18 mouse cellular contexts compared by ENCODE assay signal in genomic region chr9:22047329-22047728, GRCm38 (mm10). TPM values are rescaled to one million over a fixed set of nuclear protein-coding genes. Genes with fewer than 3 reads are reported as not detected.
A peak's percentile ranks its signal among the peaks of the same experiment; 100 is the strongest.
DNase-seq lines count a peak whose midpoint lies in the region; ATAC-seq and TF ChIP-seq lines count a peak whose summit lies in the region.
"Had no signal": no experiment of that assay in that cellular context is flagged by ENCODE, and none has a peak within 500 bp of the region (broad histone marks: within the 10 kb centered on the region; RNA-seq: fewer than 3 reads in every experiment).

No protein-coding gene starts in this region.

- H3K4me2 ChIP-seq in forebrain, embryonic 14.5 days (ENCODE audit: low read length): peak overlapping the region; percentile 21
- H3K4me2 ChIP-seq in hindbrain, postnatal 0 days (ENCODE audit: low read depth, low read length): peak overlapping the region; percentile 72
- H3K4me2 ChIP-seq in neural tube, embryonic 15.5 days: peak overlapping the region; percentile 76

- ATAC-seq in forebrain, embryonic 14.5 days: no peak
- no peak for ATAC-seq in hindbrain, postnatal 0 days
- no peak for ATAC-seq in neural tube, embryonic 15.5 days (ENCODE audit: low FRiP score)
- ATAC-seq: liver, postnatal 0 days had no signal

- no peak for DNase-seq in layer of hippocampus, adult 2 months (ENCODE audit: low spot score in 2 of 2)
- no peak for DNase-seq in layer of hippocampus, adult 8-10 months (ENCODE audit: low spot score in 2 of 2)
- no peak for DNase-seq in forebrain, embryonic 14.5 days (ENCODE audit: low spot score)
- no peak for DNase-seq in hindbrain, postnatal 0 days (ENCODE audit: low spot score)
- DNase-seq in ovary, adult 18-20 months (ENCODE audit: low spot score): no peak
- DNase-seq in urinary bladder, postnatal 4 days (ENCODE audit: low spot score in 2 of 2): no peak
- DNase-seq: heart, adult 2 months; heart, postnatal 10 days; kidney, adult 11 months; liver, postnatal 0 days; lung, postnatal 4 days; spleen, adult 18-20 months; thymus, postnatal 25 days had no signal

- no peak for TF ChIP-seq CTCF in layer of hippocampus, adult 2 months (conservative IDR thresholded peaks at IDR 0.05)
- TF ChIP-seq CTCF in hindbrain, postnatal 0 days (IDR thresholded peaks at IDR 0.05; ENCODE audit: low read depth): no peak

- H3K27me3 ChIP-seq in forebrain, embryonic 14.5 days (replicated peaks; ENCODE audit: control insufficient read depth, insufficient read depth, low read length): no peaks in the 10 kb centered on the region
- no peaks in the 10 kb centered on the region for H3K27me3 ChIP-seq in hindbrain, postnatal 0 days (ENCODE audit: insufficient read depth, low read length)
- no peaks in the 10 kb centered on the region for H3K27me3 ChIP-seq in neural tube, embryonic 15.5 days (replicated peaks)

- H3K4me3 ChIP-seq in layer of hippocampus, adult 2 months: peak overlapping the region; percentile 11; the same call in 1 of the 2 replicates
- no peak overlapping the region for H3K4me3 ChIP-seq in forebrain, embryonic 14.5 days (ENCODE audit: low read depth, low read length)
- H3K4me3 ChIP-seq in hindbrain, postnatal 0 days (ENCODE audit: low read length): 0 out of 2 replicates have a peak overlapping the region, but pooled peaks have one; percentile 3
- 0 out of 2 replicates have a peak overlapping the region, but pooled peaks have one; percentile 5 for H3K4me3 ChIP-seq in neural tube, embryonic 15.5 days (replicated peaks)
- H3K4me3 ChIP-seq: erythroblast, embryonic 14.5 days; heart, adult 2 months had no signal

- H3K9ac ChIP-seq in forebrain, embryonic 14.5 days (ENCODE audit: low read length): peak overlapping the region; percentile 21; the same call in 1 of the 2 replicates
- H3K9ac ChIP-seq in hindbrain, postnatal 0 days (replicated peaks; ENCODE audit: low read length): no peak overlapping the region
- 0 out of 2 replicates have a peak overlapping the region, but pooled peaks have one; percentile 23 for H3K9ac ChIP-seq in neural tube, embryonic 15.5 days (replicated peaks)
- H3K9ac ChIP-seq: liver, postnatal 0 days had no signal

- WGBS in forebrain, embryonic 14.5 days: 61% methylated on average over 9 of the region's 9 CpGs
- 50% methylated on average over 9 of the region's 9 CpGs for WGBS in hindbrain, postnatal 0 days
- WGBS in neural tube, embryonic 15.5 days: 51% methylated on average over 9 of the region's 9 CpGs

- peaks cover 27% of the 10 kb centered on the region for H3K4me1 ChIP-seq in forebrain, embryonic 14.5 days (ENCODE audit: control insufficient read depth, insufficient read depth, low read length)
- 0 out of 2 replicates have a peak, but pooled peaks cover 18% of the 10 kb centered on the region for H3K4me1 ChIP-seq in hindbrain, postnatal 0 days (ENCODE audit: insufficient read depth, low read length)
- peaks cover 48% of the 10 kb centered on the region for H3K4me1 ChIP-seq in neural tube, embryonic 15.5 days

- H3K9me3 ChIP-seq in forebrain, embryonic 14.5 days (replicated peaks; ENCODE audit: control insufficient read depth, low read length): no peaks in the 10 kb centered on the region
- H3K9me3 ChIP-seq in hindbrain, postnatal 0 days (ENCODE audit: low read length): no peaks in the 10 kb centered on the region
- no peaks in the 10 kb centered on the region for H3K9me3 ChIP-seq in neural tube, embryonic 15.5 days (replicated peaks)

- peak overlapping the region; percentile 14; the same call in 1 of the 2 replicates for H3K27ac ChIP-seq in layer of hippocampus, adult 2 months
- H3K27ac ChIP-seq in forebrain, embryonic 14.5 days (ENCODE audit: low read depth, low read length): peak overlapping the region; percentile 2; the same call in 1 of the 2 replicates
- no peak overlapping the region for H3K27ac ChIP-seq in hindbrain, postnatal 0 days
- H3K27ac ChIP-seq in neural tube, embryonic 15.5 days (replicated peaks): no peak overlapping the region
- H3K27ac ChIP-seq: heart, adult 2 months had no signal

- peaks cover 12% of the 10 kb centered on the region; the same call in 1 of the 2 replicates for H3K36me3 ChIP-seq in forebrain, embryonic 14.5 days (ENCODE audit: control insufficient read depth, insufficient read depth, low read length)
- no peaks in the 10 kb centered on the region for H3K36me3 ChIP-seq in hindbrain, postnatal 0 days (ENCODE audit: insufficient read depth, low read length)
- no peaks in the 10 kb centered on the region; the same call in 1 of the 2 replicates for H3K36me3 ChIP-seq in neural tube, embryonic 15.5 days

RNA-seq across cellular contexts. Expression of gene Elavl3, which starts 4.5 kb away (rescaled TPM):
- 100 to 1,000 TPM; 156 to 160 TPM for total RNA-seq in layer of hippocampus, adult 2 months (2021)
- total RNA-seq in layer of hippocampus, adult 8-10 months (2022): 100 to 1,000 TPM; 126 to 166 (median 145) TPM
- polyA plus RNA-seq in forebrain, embryonic 14.5 days (2014; fragmentation: Nextera tagmentation; extraction: Ambion mirVana): 88.1 and 107 TPM in 2 replicates
- total RNA-seq in hindbrain, postnatal 0 days (2014; rRNA removed): 192 and 204 TPM in 2 replicates
- polyA plus RNA-seq in hindbrain, postnatal 0 days (2015; fragmentation: Nextera tagmentation; extraction: Ambion mirVana): 69.9 and 71.7 TPM in 2 replicates
- polyA plus RNA-seq in neural tube, embryonic 15.5 days (2015; fragmentation: Nextera tagmentation; extraction: Ambion mirVana): 67.4 and 96.9 TPM in 2 replicates
- polyA plus RNA-seq: liver, postnatal 0 days had no signal

RNA-seq across cellular contexts. Expression of gene Gm49318, which starts 23.7 kb away (rescaled TPM):
- total RNA-seq in layer of hippocampus, adult 2 months (2021): 1 to 10 TPM; 2.2 to 6.3 TPM
- total RNA-seq in layer of hippocampus, adult 8-10 months (2022): not detected
- not detected in 2 replicates for polyA plus RNA-seq in forebrain, embryonic 14.5 days (2014; fragmentation: Nextera tagmentation; extraction: Ambion mirVana)
- not detected in 2 replicates for total RNA-seq in hindbrain, postnatal 0 days (2014; rRNA removed)
- not detected in 2 replicates for polyA plus RNA-seq in hindbrain, postnatal 0 days (2015; fragmentation: Nextera tagmentation; extraction: Ambion mirVana)
- not detected in 2 replicates for polyA plus RNA-seq in neural tube, embryonic 15.5 days (2015; fragmentation: Nextera tagmentation; extraction: Ambion mirVana)
- total RNA-seq: gastrocnemius, adult 18-20 months had no signal
- polyA plus RNA-seq: erythroblast, embryonic 14.5 days; heart, adult 2 months; limb, embryonic 14.5 days; liver, postnatal 0 days; stomach, embryonic 16.5 days had no signal

RNA-seq across cellular contexts. Expression of gene Zfp653, which starts 23.8 kb away (rescaled TPM):
- total RNA-seq in layer of hippocampus, adult 2 months (2021): 10 to 100 TPM; 22.3 to 25.2 TPM
- 10 to 100 TPM; 22.9 to 26.6 (median 23.9) TPM for total RNA-seq in layer of hippocampus, adult 8-10 months (2022)
- 11.3 and 13.4 TPM in 2 replicates for polyA plus RNA-seq in forebrain, embryonic 14.5 days (2014; fragmentation: Nextera tagmentation; extraction: Ambion mirVana)
- total RNA-seq in hindbrain, postnatal 0 days (2014; rRNA removed): 28.8 and 30.0 TPM in 2 replicates
- polyA plus RNA-seq in hindbrain, postnatal 0 days (2015; fragmentation: Nextera tagmentation; extraction: Ambion mirVana): 12.8 and 13.2 TPM in 2 replicates
- polyA plus RNA-seq in neural tube, embryonic 15.5 days (2015; fragmentation: Nextera tagmentation; extraction: Ambion mirVana): 17.3 and 18.6 TPM in 2 replicates

RNA-seq across cellular contexts. Expression of gene Ecsit, which starts 37.9 kb away (rescaled TPM):
- total RNA-seq in layer of hippocampus, adult 2 months (2021): 10 to 100 TPM; 44.7 to 47.2 TPM
- total RNA-seq in layer of hippocampus, adult 8-10 months (2022): 10 to 100 TPM; 43.7 to 51.6 (median 45.7) TPM
- 47.2 and 56.2 TPM in 2 replicates for polyA plus RNA-seq in forebrain, embryonic 14.5 days (2014; fragmentation: Nextera tagmentation; extraction: Ambion mirVana)
- 59.9 and 68.8 TPM in 2 replicates for total RNA-seq in hindbrain, postnatal 0 days (2014; rRNA removed)
- polyA plus RNA-seq in hindbrain, postnatal 0 days (2015; fragmentation: Nextera tagmentation; extraction: Ambion mirVana): 51.0 and 56.0 TPM in 2 replicates
- 63.9 and 65.5 TPM in 2 replicates for polyA plus RNA-seq in neural tube, embryonic 15.5 days (2015; fragmentation: Nextera tagmentation; extraction: Ambion mirVana)

RNA-seq across cellular contexts. Expression of gene Prkcsh, which starts 44.7 kb away (rescaled TPM):
- total RNA-seq in layer of hippocampus, adult 2 months (2021): 100 to 1,000 TPM; 106 to 111 TPM
- 100 to 1,000 TPM in 3 of 4 experiments, 10 to 100 TPM in 1; 98.6 to 109 (median 104) TPM for total RNA-seq in layer of hippocampus, adult 8-10 months (2022)
- polyA plus RNA-seq in forebrain, embryonic 14.5 days (2014; fragmentation: Nextera tagmentation; extraction: Ambion mirVana): 57.1 and 67.9 TPM in 2 replicates
- total RNA-seq in hindbrain, postnatal 0 days (2014; rRNA removed): 84.9 and 89.7 TPM in 2 replicates
- 67.5 and 69.7 TPM in 2 replicates for polyA plus RNA-seq in hindbrain, postnatal 0 days (2015; fragmentation: Nextera tagmentation; extraction: Ambion mirVana)
- 93.8 and 99.4 TPM in 2 replicates for polyA plus RNA-seq in neural tube, embryonic 15.5 days (2015; fragmentation: Nextera tagmentation; extraction: Ambion mirVana)

Comparison
In these comparisons a context has a peak if more than half of its experiments do, and no peak if none do; other contexts are left out.
1. H3K27ac ChIP-seq: peak in layer of hippocampus, adult 2 months (single experiment) and forebrain, embryonic 14.5 days (single experiment); none in hindbrain, postnatal 0 days (single experiment) and neural tube, embryonic 15.5 days (single experiment).
2. H3K4me2 ChIP-seq: peak in every context shown above with its lines; median percentile 76 in neural tube, embryonic 15.5 days; 72 in hindbrain, postnatal 0 days; 21 in forebrain, embryonic 14.5 days.